Comparison of ENCODE assay signal across 11 mouse cellular contexts in genomic region chr6:99013119-99013865, GRCm38 (mm10).
DNase-seq lines count a peak whose midpoint lies in the region; ATAC-seq and TF ChIP-seq lines count a peak whose summit lies in the region.
"Had no signal": no experiment of that assay in that cellular context is flagged by ENCODE, and none has a peak within 500 bp of the region (broad histone marks: within the 10 kb centered on the region; RNA-seq: fewer than 3 reads in every experiment).

No protein-coding gene starts in this region.

- no peak overlapping the region; the same call in 1 of the 2 replicates for H3K4me2 ChIP-seq in forebrain, embryonic 11.5 days (ENCODE audit: low read depth, low read length, severe bottlenecking)
- H3K4me2 ChIP-seq in lung, embryonic 15.5 days, result no peak overlapping the region
- no peak overlapping the region for H3K4me2 ChIP-seq in limb, embryonic 14.5 days (replicated peaks; ENCODE audit: low read depth, low read length, severe bottlenecking)
- H3K4me2 ChIP-seq in stomach, embryonic 15.5 days, result no peak overlapping the region

- H3K9ac ChIP-seq in forebrain, embryonic 11.5 days (ENCODE audit: low read length), result no peak overlapping the region
- H3K9ac ChIP-seq in lung, embryonic 15.5 days, result no peak overlapping the region
- no peak overlapping the region for H3K9ac ChIP-seq in limb, embryonic 14.5 days (ENCODE audit: low read depth, low read length, severe bottlenecking)
- no peak overlapping the region for H3K9ac ChIP-seq in stomach, embryonic 15.5 days

- peaks cover 4% of the 10 kb centered on the region for H3K27me3 ChIP-seq in forebrain, embryonic 11.5 days (ENCODE audit: control insufficient read depth, insufficient read depth, low read length)
- H3K27me3 ChIP-seq in forebrain, embryonic 10.5 days (ENCODE audit: poor library complexity, severe bottlenecking), result peaks cover 50% of the 10 kb centered on the region
- no peaks in the 10 kb centered on the region for H3K27me3 ChIP-seq in lung, embryonic 15.5 days
- H3K27me3 ChIP-seq in limb, embryonic 14.5 days (ENCODE audit: control insufficient read depth, insufficient read depth, low read length), result no peaks in the 10 kb centered on the region
- no peaks in the 10 kb centered on the region for H3K27me3 ChIP-seq in stomach, embryonic 15.5 days (replicated peaks)
- H3K27me3 ChIP-seq: Patski had no signal

- no peak overlapping the region for H3K4me3 ChIP-seq in forebrain, embryonic 11.5 days (ENCODE audit: low read depth, low read length)
- no peak overlapping the region for H3K4me3 ChIP-seq in forebrain, embryonic 10.5 days
- no peak overlapping the region for H3K4me3 ChIP-seq in lung, embryonic 15.5 days
- no peak overlapping the region for H3K4me3 ChIP-seq in limb, embryonic 14.5 days (replicated peaks; ENCODE audit: low read length)
- H3K4me3 ChIP-seq in stomach, embryonic 15.5 days (replicated peaks), result no peak overlapping the region
- H3K4me3 ChIP-seq: erythroblast, embryonic 14.5 days had no signal

- no peak for ATAC-seq in forebrain, embryonic 11.5 days (replicated peaks; ENCODE audit: low FRiP score)
- no peak for ATAC-seq in lung, embryonic 15.5 days (ENCODE audit: borderline replicate concordance, extremely low read depth, low FRiP score, low TSS enrichment)
- ATAC-seq in limb, embryonic 14.5 days (ENCODE audit: low FRiP score, low read depth), result no peak
- no peak for ATAC-seq in stomach, embryonic 15.5 days (ENCODE audit: insufficient read depth, low FRiP score, low read depth)
- ATAC-seq: Patski had no signal

- H3K27ac ChIP-seq in forebrain, embryonic 11.5 days (ENCODE audit: low read depth, low read length), result no peak overlapping the region
- H3K27ac ChIP-seq in forebrain, embryonic 10.5 days, result no peak overlapping the region
- peak overlapping the region; percentile 42 for H3K27ac ChIP-seq in lung, embryonic 15.5 days
- H3K27ac ChIP-seq in limb, embryonic 14.5 days (replicated peaks; ENCODE audit: low read depth, low read length), result peak overlapping the region; percentile 40; the same call in 1 of the 2 replicates
- 0 out of 2 replicates have a peak overlapping the region, but pooled peaks have one; percentile 17 for H3K27ac ChIP-seq in stomach, embryonic 15.5 days

- H3K4me1 ChIP-seq in forebrain, embryonic 11.5 days (replicated peaks; ENCODE audit: control insufficient read depth, insufficient read depth, low read length), result peaks cover 22% of the 10 kb centered on the region
- H3K4me1 ChIP-seq in forebrain, embryonic 10.5 days, result peaks cover 60% of the 10 kb centered on the region
- peaks cover 30% of the 10 kb centered on the region for H3K4me1 ChIP-seq in lung, embryonic 15.5 days
- peaks cover 14% of the 10 kb centered on the region for H3K4me1 ChIP-seq in limb, embryonic 14.5 days (ENCODE audit: control insufficient read depth, insufficient read depth, low read length)
- H3K4me1 ChIP-seq in stomach, embryonic 15.5 days, result peaks cover 11% of the 10 kb centered on the region

- H3K36me3 ChIP-seq in forebrain, embryonic 11.5 days (ENCODE audit: control insufficient read depth, insufficient read depth, low read length), result peaks cover 4% of the 10 kb centered on the region; the same call in 1 of the 2 replicates
- peaks cover 54% of the 10 kb centered on the region for H3K36me3 ChIP-seq in forebrain, embryonic 10.5 days (replicated peaks)
- H3K36me3 ChIP-seq in lung, embryonic 15.5 days, result peaks cover 24% of the 10 kb centered on the region
- H3K36me3 ChIP-seq in limb, embryonic 14.5 days (ENCODE audit: control insufficient read depth, insufficient read depth, low read length), result peaks cover 45% of the 10 kb centered on the region
- H3K36me3 ChIP-seq in stomach, embryonic 15.5 days, result peaks cover 25% of the 10 kb centered on the region

- 23% methylated on average over 14 of the region's 14 CpGs for WGBS in forebrain, embryonic 11.5 days
- WGBS in forebrain, embryonic 10.5 days, result 38% methylated on average over 14 of the region's 14 CpGs
- WGBS in lung, embryonic 15.5 days, result 27% methylated on average over 14 of the region's 14 CpGs
- WGBS in limb, embryonic 14.5 days, result 35% methylated on average over 14 of the region's 14 CpGs
- 30% methylated on average over 14 of the region's 14 CpGs for WGBS in stomach, embryonic 15.5 days

- DNase-seq in forebrain, embryonic 11.5 days (ENCODE audit: low spot score), result peak; percentile 39
- no peak for DNase-seq in forebrain, embryonic 10.5 days (ENCODE audit: extremely low spot score, low spot score)
- no peak for DNase-seq in lung, postnatal 10 days
- peak; percentile 52 for DNase-seq in limb, embryonic 14.5 days (ENCODE audit: low spot score)
- no peak for DNase-seq in kidney, postnatal 25 days
- no peak for DNase-seq in testis, postnatal 14 days (ENCODE audit: low spot score)
- DNase-seq: spleen, adult 18-20 months had no signal

- TF ChIP-seq POLR2A in limb, embryonic 14.5 days (IDR thresholded peaks at IDR 0.05; ENCODE audit: borderline replicate concordance, extremely low read depth, insufficient read depth, insufficient read length), result no peak

- H3K9me3 ChIP-seq in forebrain, embryonic 11.5 days (ENCODE audit: control insufficient read depth, low read length), result peaks cover 3% of the 10 kb centered on the region; the same call in 1 of the 2 replicates
- H3K9me3 ChIP-seq in forebrain, embryonic 10.5 days, result peaks cover 7% of the 10 kb centered on the region
- 0 out of 2 replicates have a peak, but pooled peaks cover 4% of the 10 kb centered on the region for H3K9me3 ChIP-seq in lung, embryonic 15.5 days
- H3K9me3 ChIP-seq in limb, embryonic 14.5 days (ENCODE audit: control insufficient read depth, low read length), result 0 out of 2 replicates have a peak, but pooled peaks cover 4% of the 10 kb centered on the region
- no peaks in the 10 kb centered on the region for H3K9me3 ChIP-seq in stomach, embryonic 15.5 days

Comparison
In these comparisons a context has a peak if more than half of its experiments do, and no peak if none do; other contexts are left out.
1. DNase-seq: peak in forebrain, embryonic 11.5 days (single experiment) and limb, embryonic 14.5 days (single experiment); none in forebrain, embryonic 10.5 days (single experiment), lung, postnatal 10 days (single experiment), kidney, postnatal 25 days (0 of 2) and testis, postnatal 14 days (single experiment).
2. H3K27ac ChIP-seq: peak in lung, embryonic 15.5 days (single experiment), limb, embryonic 14.5 days (single experiment) and stomach, embryonic 15.5 days (single experiment); none in forebrain, embryonic 11.5 days (single experiment) and forebrain, embryonic 10.5 days (single experiment).